Mouse (Mus musculus) neural tube, embryonic 13.5 days (tissue): ENCODE results near the gene Selenof. TPM values are rescaled to one million over a fixed set of nuclear protein-coding genes. Genes with fewer than 3 reads are reported as not detected.

Experiments
- ATAC-seq: fragments of 200-750 bp; cut with Nextera tagmentation; 2 replicates; pipeline ENCODE4 v1.8.0; 2017; ENCODE audit warnings: low read depth, mild to moderate bottlenecking, moderate TSS enrichment, moderate library complexity
- H3K27ac ChIP-seq: fragments of 300-500 bp; sonication (generic); replicated peaks from 2 replicates; pipeline ENCODE4 v1.5.1; 2015; ENCODE audit warnings: moderate library complexity, mild to moderate bottlenecking, inconsistent platforms
- H3K27me3 ChIP-seq: fragments of 300-500 bp; sonication (generic); 2 replicates; pipeline ENCODE4 v1.6.1; 2015; ENCODE audit warnings: mild to moderate bottlenecking, inconsistent platforms
- H3K36me3 ChIP-seq: fragments of 300-500 bp; sonication (generic); 2 replicates; pipeline ENCODE4 v1.6.1; 2015; ENCODE audit warnings: mild to moderate bottlenecking, inconsistent platforms
- H3K4me1 ChIP-seq: fragments of 300-500 bp; sonication (generic); replicated peaks from 2 replicates; pipeline ENCODE4 v1.6.1; 2015; ENCODE audit warnings: inconsistent platforms
- H3K4me2 ChIP-seq: fragments of 300-500 bp; sonication (generic); 2 replicates; pipeline ENCODE4 v1.6.1; 2015; ENCODE audit warnings: inconsistent platforms, mild to moderate bottlenecking, moderate library complexity
- H3K4me3 ChIP-seq: fragments of 300-500 bp; sonication (generic); 2 replicates; pipeline ENCODE4 v1.5.1; 2015; ENCODE audit warnings: mild to moderate bottlenecking, inconsistent platforms
- H3K9ac ChIP-seq: fragments of 300-500 bp; sonication (generic); 2 replicates; pipeline ENCODE4 v1.6.1; 2015; ENCODE audit warnings: moderate library complexity, mild to moderate bottlenecking, inconsistent platforms
- H3K9me3 ChIP-seq: fragments of 300-500 bp; sonication (generic); 2 replicates; pipeline ENCODE4 v1.6.1; 2016; ENCODE audit warnings: inconsistent platforms
- WGBS: fragments of 180-500 bp; shearing (Covaris S2); methylation state at CpG from one replicate; pipeline ENCODE4 v1.1.7; 2015; 5-methylcytosine and 5-hydroxymethylcytosine counted together
- polyA plus RNA-seq: library from polyadenylated mRNA; unstranded; fragments of >200 nt; fragmentation: Nextera tagmentation; extraction: Ambion mirVana; gene quantifications from 2 replicates; pipeline ENCODE4 v1.2.1, GENCODE M21; 2015

Selenof gene
- polyA plus RNA-seq, 1 experiment from 2014 or later = 628 TPM

GRCm38 (mm10) chr3:144548186-144548845 is 21.8 kb upstream of the Selenof start:
- Histone ChIP-seq H3K27ac (no peak overlapping the region), H3K27me3 (no peaks in the 10 kb centered on the region), H3K9me3 (no peaks in the 10 kb centered on the region), H3K9ac (no peak overlapping the region), H3K4me1 (peaks cover 35% of the 10 kb centered on the region), H3K4me3 (no peak overlapping the region), H3K4me2 (no peak overlapping the region), H3K36me3 (no peaks in the 10 kb centered on the region)
- no peak for ATAC-seq
- WGBS = 90% methylated on average over 7 of the region's 7 CpGs

GRCm38 (mm10) chr3:144550036-144550435 is 20.1 kb upstream of the Selenof start:
- 92% methylated on average over 5 of the region's 5 CpGs for WGBS
- H3K36me3 ChIP-seq = no peaks in the 10 kb centered on the region
- H3K4me2 ChIP-seq = no peak overlapping the region
- H3K4me1 ChIP-seq = peaks cover 45% of the 10 kb centered on the region
- no peak overlapping the region for H3K9ac ChIP-seq
- no peaks in the 10 kb centered on the region for H3K27me3 ChIP-seq
- no peak overlapping the region for H3K27ac ChIP-seq
- no peak overlapping the region for H3K4me3 ChIP-seq
- no peaks in the 10 kb centered on the region for H3K9me3 ChIP-seq
- no peak for ATAC-seq

- Histone ChIP-seq H3K27me3 (no peaks in the 10 kb centered on the region), H3K4me2 (no peak overlapping the region), H3K4me1 (peaks cover 39% of the 10 kb centered on the region), H3K4me3 (no peak overlapping the region), H3K9me3 (no peaks in the 10 kb centered on the region), H3K27ac (no peak overlapping the region), H3K36me3 (no peaks in the 10 kb centered on the region), H3K9ac (no peak overlapping the region)
- ATAC-seq = no peak
- 85% methylated on average over 5 of the region's 5 CpGs for WGBS
These were observed 19.4 kb upstream of the Selenof start for GRCm38 (mm10) chr3:144550659-144551058.

- WGBS = 71% methylated on average over 4 of the region's 4 CpGs
- Histone ChIP-seq H3K27ac (no peak overlapping the region), H3K36me3 (no peaks in the 10 kb centered on the region), H3K27me3 (no peaks in the 10 kb centered on the region), H3K9ac (no peak overlapping the region), H3K4me2 (no peak overlapping the region), H3K9me3 (no peaks in the 10 kb centered on the region), H3K4me3 (no peak overlapping the region), H3K4me1 (peaks cover 39% of the 10 kb centered on the region)
- no peak for ATAC-seq
These were observed 18.7 kb upstream of the Selenof start for GRCm38 (mm10) chr3:144551416-144551815.

- no peak overlapping the region for H3K4me3 ChIP-seq
- no peaks in the 10 kb centered on the region for H3K9me3 ChIP-seq
- H3K9ac ChIP-seq = no peak overlapping the region
- 20% methylated on average over 7 of the region's 7 CpGs for WGBS
- no peaks in the 10 kb centered on the region for H3K36me3 ChIP-seq
- no peak for ATAC-seq
- peaks cover 57% of the 10 kb centered on the region for H3K4me1 ChIP-seq
- H3K4me2 ChIP-seq = no peak overlapping the region
- H3K27ac ChIP-seq = no peak overlapping the region
- no peaks in the 10 kb centered on the region for H3K27me3 ChIP-seq
These were observed 16.2 kb upstream of the Selenof start for GRCm38 (mm10) chr3:144553942-144554341.

- ATAC-seq = no peak
- no peaks in the 10 kb centered on the region for H3K27me3 ChIP-seq
- no peak overlapping the region for H3K9ac ChIP-seq
- no peak overlapping the region for H3K27ac ChIP-seq
- H3K4me2 ChIP-seq = no peak overlapping the region
- no peaks in the 10 kb centered on the region for H3K36me3 ChIP-seq
- WGBS = 59% methylated on average over 9 of the region's 9 CpGs
- H3K9me3 ChIP-seq = no peaks in the 10 kb centered on the region
- H3K4me1 ChIP-seq = peaks cover 60% of the 10 kb centered on the region
- no peak overlapping the region for H3K4me3 ChIP-seq
These were observed 15.6 kb upstream of the Selenof start for GRCm38 (mm10) chr3:144554503-144554902.

GRCm38 (mm10) chr3:144555144-144555543 is 15.0 kb upstream of the Selenof start:
- Histone ChIP-seq H3K9ac (no peak overlapping the region), H3K27ac (no peak overlapping the region), H3K4me2 (no peak overlapping the region), H3K27me3 (no peaks in the 10 kb centered on the region), H3K36me3 (no peaks in the 10 kb centered on the region), H3K4me1 (peaks cover 62% of the 10 kb centered on the region), H3K4me3 (no peak overlapping the region), H3K9me3 (no peaks in the 10 kb centered on the region)
- WGBS = 78% methylated on average over 7 of the region's 7 CpGs
- ATAC-seq = no peak

- Histone ChIP-seq H3K27ac (no peak overlapping the region), H3K9ac (peak overlapping the region; percentile 61), H3K9me3 (no peaks in the 10 kb centered on the region), H3K27me3 (no peaks in the 10 kb centered on the region), H3K4me1 (peaks cover 50% of the 10 kb centered on the region), H3K4me3 (peak overlapping the region; percentile 11), H3K36me3 (no peaks in the 10 kb centered on the region), H3K4me2 (peak overlapping the region; percentile 50)
- 5% methylated on average over 16 of the region's 16 CpGs for WGBS
- ATAC-seq = no peak
These were observed 13.3 kb upstream of the Selenof start for GRCm38 (mm10) chr3:144556625-144557324.

GRCm38 (mm10) chr3:144558274-144558673 is 11.8 kb upstream of the Selenof start:
- H3K9me3 ChIP-seq = no peaks in the 10 kb centered on the region
- peaks cover 47% of the 10 kb centered on the region for H3K4me1 ChIP-seq
- ATAC-seq = no peak
- H3K27ac ChIP-seq = no peak overlapping the region
- no peak overlapping the region for H3K4me3 ChIP-seq
- WGBS = 49% methylated on average over 5 of the region's 5 CpGs
- H3K9ac ChIP-seq = no peak overlapping the region
- H3K27me3 ChIP-seq = no peaks in the 10 kb centered on the region
- no peaks in the 10 kb centered on the region for H3K36me3 ChIP-seq
- no peak overlapping the region for H3K4me2 ChIP-seq

- H3K9ac ChIP-seq = no peak overlapping the region
- 72% methylated on average over 22 of the region's 22 CpGs for WGBS
- no peak overlapping the region for H3K4me3 ChIP-seq
- no peaks in the 10 kb centered on the region for H3K27me3 ChIP-seq
- H3K9me3 ChIP-seq = no peaks in the 10 kb centered on the region
- peaks cover 28% of the 10 kb centered on the region for H3K4me1 ChIP-seq
- no peak for ATAC-seq
- H3K27ac ChIP-seq = no peak overlapping the region
- no peaks in the 10 kb centered on the region for H3K36me3 ChIP-seq
- H3K4me2 ChIP-seq = no peak overlapping the region
These were observed 8.4 kb upstream of the Selenof start for GRCm38 (mm10) chr3:144561511-144562250.

- no peak overlapping the region for H3K9ac ChIP-seq
- no peaks in the 10 kb centered on the region for H3K9me3 ChIP-seq
These were observed 6.2 kb upstream of the Selenof start for GRCm38 (mm10) chr3:144563916-144564315.

GRCm38 (mm10) chr3:144565212-144565611 is 4.9 kb upstream of the Selenof start:
- no peak for ATAC-seq
- Histone ChIP-seq H3K4me1 (peaks cover 22% of the 10 kb centered on the region), H3K27ac (no peak overlapping the region), H3K4me3 (no peak overlapping the region), H3K27me3 (no peaks in the 10 kb centered on the region), H3K36me3 (no peaks in the 10 kb centered on the region), H3K9me3 (no peaks in the 10 kb centered on the region), H3K9ac (no peak overlapping the region), H3K4me2 (no peak overlapping the region)
- WGBS = 96% methylated on average over 7 of the region's 7 CpGs

More at GRCm38 (mm10) chr3:144563916-144564315, 6.2 kb upstream of the Selenof start:
- 89% methylated on average over 7 of the region's 7 CpGs for WGBS
- Histone ChIP-seq H3K4me1 (peaks cover 26% of the 10 kb centered on the region), H3K4me3 (no peak overlapping the region), H3K27ac (no peak overlapping the region), H3K4me2 (no peak overlapping the region), H3K27me3 (no peaks in the 10 kb centered on the region), H3K36me3 (no peaks in the 10 kb centered on the region)
- no peak for ATAC-seq
